Mouse (Mus musculus) testis, adult 2 months (tissue): Measurements from ENCODE around the gene Med12l.

Experiments
- CTCF ChIP-seq: fragments of 200-500 bp; IDR thresholded peaks from 2 replicates; pipeline ENCODE4 v1.5.1; 2012; ENCODE audit warnings: low read depth, mild to moderate bottlenecking, inconsistent platforms, low read length, moderate library complexity; ENCODE audit not compliant: control insufficient read depth, insufficient read depth, insufficient replicate concordance
- POLR2A ChIP-seq: fragments of 200-500 bp; IDR thresholded peaks from 2 replicates; pipeline ENCODE4 v1.6.1; 2012; ENCODE audit warnings: low read depth, mild to moderate bottlenecking, inconsistent platforms, low read length, moderate library complexity; ENCODE audit not compliant: control insufficient read depth

- no peak for TF ChIP-seq CTCF
- no peak for TF ChIP-seq POLR2A
Observed at GRCm38 (mm10) chr3:59022971-59023370, 17.3 kb downstream of the Med12l start.
